ENCODE assay signal across 9 mouse cellular contexts in genomic region chr11:87085461-87085860, GRCm38 (mm10). TPM values are rescaled to one million over a fixed set of nuclear protein-coding genes. Genes with fewer than 3 reads are reported as not detected.
DNase-seq lines count a peak whose midpoint lies in the region; ATAC-seq and TF ChIP-seq lines count a peak whose summit lies in the region.
"Had no signal": no experiment of that assay in that cellular context is flagged by ENCODE, and none has a peak within 500 bp of the region (broad histone marks: within the 10 kb centered on the region; RNA-seq: fewer than 3 reads in every experiment).

No protein-coding gene starts in this region.

- peaks cover 4% of the 10 kb centered on the region for H3K36me3 ChIP-seq in testis, adult 2 months (ENCODE audit: control insufficient read depth, insufficient read depth, low read length)
- peaks cover 21% of the 10 kb centered on the region for H3K36me3 ChIP-seq in liver, embryonic 14.5 days (replicated peaks; ENCODE audit: control insufficient read depth, insufficient read depth, low read depth)

- H3K4me2 ChIP-seq in liver, embryonic 14.5 days (ENCODE audit: low read depth), result peak overlapping the region; percentile 82

- H3K9me3 ChIP-seq in liver, embryonic 14.5 days (ENCODE audit: control insufficient read depth, low read length), result no peaks in the 10 kb centered on the region

- peak overlapping the region; percentile 85 for H3K4me3 ChIP-seq in cerebellum, adult 2 months (replicated peaks; ENCODE audit: insufficient read depth, low read depth, low read length)
- H3K4me3 ChIP-seq in testis, adult 2 months (ENCODE audit: control insufficient read depth, low read depth, low read length), result peak overlapping the region; percentile 99
- H3K4me3 ChIP-seq in liver, embryonic 14.5 days (ENCODE audit: insufficient read depth in 1 of 2, low read depth in 2 of 2, low read length in 2 of 2), result peak overlapping the region; percentile 88 to 91

- H3K9ac ChIP-seq in liver, embryonic 14.5 days (replicated peaks), result peak overlapping the region; percentile 90; the same call in 1 of the 2 replicates

- intact Hi-C loops in left cerebral cortex, postnatal 4 days (cut with DNase I), result no loop called here

- H3K27ac ChIP-seq in cerebellum, adult 2 months (ENCODE audit: insufficient read depth, low read length), result no peak overlapping the region
- 0 out of 2 replicates have a peak overlapping the region, but pooled peaks have one; percentile 21 for H3K27ac ChIP-seq in testis, adult 2 months (ENCODE audit: control insufficient read depth, insufficient read depth, low read depth, low read length)
- H3K27ac ChIP-seq in liver, embryonic 14.5 days, result no peak overlapping the region

- no peak for TF ChIP-seq POLR2A in cerebellum, adult 2 months (IDR thresholded peaks at IDR 0.05; ENCODE audit: borderline replicate concordance, insufficient read depth, low read length)
- no peak for TF ChIP-seq POLR2A in testis, adult 2 months (IDR thresholded peaks at IDR 0.05; ENCODE audit: control insufficient read depth, low read depth, low read length)

- no peak for DNase-seq in cerebellum, adult 2 months
- no peak for DNase-seq in cerebellum, postnatal 4 days (ENCODE audit: low spot score in 2 of 2)
- DNase-seq in testis, postnatal 14 days (ENCODE audit: low spot score), result no peak
- DNase-seq in liver, embryonic 14.5 days (ENCODE audit: low read depth in 3 of 3, low spot score in 3 of 3), result no peak
- DNase-seq in urinary bladder, adult 18-20 months (ENCODE audit: low spot score in 2 of 2), result no peak
- no peak for DNase-seq in left cerebral cortex, postnatal 4 days
- DNase-seq in ovary, postnatal 14 days (ENCODE audit: low spot score), result no peak
- DNase-seq: kidney, postnatal 4 days had no signal

- no peaks in the 10 kb centered on the region for H3K27me3 ChIP-seq in cerebellum, adult 2 months (ENCODE audit: control insufficient read depth, insufficient read depth, low read length)
- no peaks in the 10 kb centered on the region for H3K27me3 ChIP-seq in testis, adult 2 months (ENCODE audit: control insufficient read depth, insufficient read depth, low read length)
- H3K27me3 ChIP-seq in liver, embryonic 14.5 days (ENCODE audit: control insufficient read depth, insufficient read depth, low read length), result no peaks in the 10 kb centered on the region

- H3K4me1 ChIP-seq in cerebellum, adult 2 months (ENCODE audit: control insufficient read depth, insufficient read depth, low read length), result peaks cover 14% of the 10 kb centered on the region
- peaks cover 9% of the 10 kb centered on the region for H3K4me1 ChIP-seq in testis, adult 2 months (ENCODE audit: control insufficient read depth, insufficient read depth, low read length)
- H3K4me1 ChIP-seq in liver, embryonic 14.5 days (replicated peaks; ENCODE audit: control insufficient read depth in 2 of 2, insufficient read depth in 2 of 2, low read length in 1 of 2), result peaks cover 11 to 18% of the 10 kb centered on the region in 2 experiments

- no peak for TF ChIP-seq CTCF in cerebellum, adult 2 months (IDR thresholded peaks at IDR 0.05; ENCODE audit: borderline replicate concordance, insufficient read depth, low read depth, low read length)
- TF ChIP-seq CTCF in testis, adult 2 months (IDR thresholded peaks at IDR 0.05; ENCODE audit: control insufficient read depth, insufficient read depth, insufficient replicate concordance, low read depth, low read length), result no peak
- no peak for TF ChIP-seq CTCF in liver, embryonic 14.5 days (IDR thresholded peaks at IDR 0.05; ENCODE audit: low read depth)

- no peak for ATAC-seq in liver, embryonic 14.5 days (ENCODE audit: insufficient read depth)

- TF ChIP-seq EP300 in liver, embryonic 14.5 days (IDR thresholded peaks at IDR 0.05; ENCODE audit: low read depth), result no peak

- 82% methylated on average over 13 of the region's 13 CpGs for WGBS in cerebellum, adult 2 months
- WGBS in liver, embryonic 14.5 days (ENCODE audit: insufficient replicate concordance), result 76% methylated on average over 13 of the region's 13 CpGs

RNA-seq across cellular contexts. Expression of gene Smg8, which starts 1.1 kb away (rescaled TPM):
- polyA plus RNA-seq in cerebellum, adult 2 months (2012; rRNA removed), result 12.8 and 14.9 TPM in 2 replicates
- polyA plus RNA-seq in testis, adult 2 months (2012; rRNA removed), result 7.5 and 8.0 TPM in 2 replicates
- polyA plus RNA-seq in liver, embryonic 14.5 days (2012; rRNA removed), result 5.7 and 6.2 TPM in 2 replicates
- 7.3 and 8.7 TPM in 2 replicates for polyA plus RNA-seq in liver, embryonic 14.5 days (2014; fragmentation: Nextera tagmentation; extraction: Ambion mirVana)
- 10 to 100 TPM; 18.6 to 19.3 TPM for total RNA-seq in left cerebral cortex, postnatal 4 days (2021)

RNA-seq across cellular contexts. Expression of gene Gdpd1, which starts 11.6 kb away (rescaled TPM):
- 39.5 and 41.2 TPM in 2 replicates for polyA plus RNA-seq in cerebellum, adult 2 months (2012; rRNA removed)
- 80.8 and 83.6 TPM in 2 replicates for polyA plus RNA-seq in testis, adult 2 months (2012; rRNA removed)
- polyA plus RNA-seq in liver, embryonic 14.5 days (2012; rRNA removed), result 1.3 and 1.5 TPM in 2 replicates
- polyA plus RNA-seq in liver, embryonic 14.5 days (2014; fragmentation: Nextera tagmentation; extraction: Ambion mirVana), result 5.0 and 6.0 TPM in 2 replicates
- 10 to 100 TPM; 79.3 to 79.9 TPM for total RNA-seq in left cerebral cortex, postnatal 4 days (2021)

RNA-seq across cellular contexts. Expression of gene Prr11, which starts 23.0 kb away (rescaled TPM):
- polyA plus RNA-seq in cerebellum, adult 2 months (2012; rRNA removed), result 0.32 and 0.44 TPM in 2 replicates
- polyA plus RNA-seq in testis, adult 2 months (2012; rRNA removed), result 4.2 and 5.7 TPM in 2 replicates
- 6.8 and 9.7 TPM in 2 replicates for polyA plus RNA-seq in liver, embryonic 14.5 days (2012; rRNA removed)
- 7.4 and 8.4 TPM in 2 replicates for polyA plus RNA-seq in liver, embryonic 14.5 days (2014; fragmentation: Nextera tagmentation; extraction: Ambion mirVana)
- 1 to 10 TPM; 2.7 to 3.0 TPM for total RNA-seq in left cerebral cortex, postnatal 4 days (2021)

RNA-seq across cellular contexts. Expression of gene Ska2, which starts 23.6 kb away (rescaled TPM):
- 11.0 and 11.2 TPM in 2 replicates for polyA plus RNA-seq in cerebellum, adult 2 months (2012; rRNA removed)
- 1.9 and 2.8 TPM in 2 replicates for polyA plus RNA-seq in testis, adult 2 months (2012; rRNA removed)
- 12.9 and 18.5 TPM in 2 replicates for polyA plus RNA-seq in liver, embryonic 14.5 days (2012; rRNA removed)
- 23.8 and 24.2 TPM in 2 replicates for polyA plus RNA-seq in liver, embryonic 14.5 days (2014; fragmentation: Nextera tagmentation; extraction: Ambion mirVana)
- total RNA-seq in left cerebral cortex, postnatal 4 days (2021), result 10 to 100 TPM; 28.3 to 28.9 TPM

RNA-seq across cellular contexts. Expression of gene Trim37, which starts 41.4 kb away (rescaled TPM):
- polyA plus RNA-seq in cerebellum, adult 2 months (2012; rRNA removed), result 119 and 121 TPM in 2 replicates
- 78.5 and 99.4 TPM in 2 replicates for polyA plus RNA-seq in testis, adult 2 months (2012; rRNA removed)
- polyA plus RNA-seq in liver, embryonic 14.5 days (2012; rRNA removed), result 5.9 and 7.9 TPM in 2 replicates
- 21.1 and 22.9 TPM in 2 replicates for polyA plus RNA-seq in liver, embryonic 14.5 days (2014; fragmentation: Nextera tagmentation; extraction: Ambion mirVana)
- 100 to 1,000 TPM; 142 to 148 TPM for total RNA-seq in left cerebral cortex, postnatal 4 days (2021)
